Mouse (Mus musculus) liver, postnatal 0 days (tissue): ENCODE data around the gene Fam243.

ENCODE experiments used
- CTCF ChIP-seq: sonication (generic); IDR thresholded peaks from 2 replicates; pipeline ENCODE4 v1.5.1; 2016; ENCODE audit warnings: antibody characterized with exemption, low read depth
- EP300 ChIP-seq: IDR thresholded peaks from 2 replicates; pipeline ENCODE4 v1.6.1; 2016; ENCODE audit warnings: antibody characterized with exemption, low read depth, mild to moderate bottlenecking

DNA sequence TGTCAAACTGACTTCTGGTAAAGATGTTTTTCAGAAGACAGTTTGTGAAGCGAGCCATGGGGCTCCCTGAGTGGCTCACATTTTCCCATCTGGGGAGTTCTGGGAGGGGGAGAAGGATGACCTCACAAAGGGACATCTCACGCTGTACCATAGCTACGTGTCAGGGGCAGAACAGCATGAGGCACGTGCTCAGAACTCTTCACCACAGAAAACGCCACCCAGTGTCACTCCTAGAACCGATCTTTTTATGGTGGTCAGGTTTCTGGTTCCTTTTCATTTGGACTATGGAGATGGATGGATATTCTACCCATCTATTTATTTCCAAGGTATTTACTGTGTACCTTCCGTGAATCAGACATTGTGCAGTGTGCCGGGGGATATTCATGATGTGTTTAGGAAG, at the start of gene Fam243:
- no peak for TF ChIP-seq EP300
- no peak for TF ChIP-seq CTCF
